Mouse (Mus musculus) layer of hippocampus, postnatal 10 days (tissue): Measurements from ENCODE around the gene Aldh3b2. TPM values are rescaled to one million over a fixed set of nuclear protein-coding genes. Genes with fewer than 3 reads are reported as not detected.

ENCODE experiments used
- DNase-seq, 2 experiments: peaks; one replicate each; pipeline ENCODE4 v3.0.0; 2021; ENCODE audit warnings: low spot score in 2 of 2
- long read RNA-seq: library from polyadenylated mRNA; stranded (forward); transcript quantifications from one replicate; pipeline ENCODE4 v2.0.0, GENCODE M21; 2023
- total RNA-seq, 2 experiments: library from RNA; stranded (reverse); gene quantifications; 2 replicates each; pipeline ENCODE4 v1.2.3; 2021

Aldh3b2 gene
- 1 to 10 TPM; 1.3 to 1.4 TPM for total RNA-seq
- long read RNA-seq, partial matches to known transcripts, result 3 of 3 reads
- long read RNA-seq, other reads (novel, unspliced or antisense), result 0 of 3 reads

- DNase-seq, result no peak
Observed at GRCm38 (mm10) chr19:3972229-3972628, at the start of gene Aldh3b2. Aldh3b2 (plus strand) TSS chr19:3972328.

DNA sequence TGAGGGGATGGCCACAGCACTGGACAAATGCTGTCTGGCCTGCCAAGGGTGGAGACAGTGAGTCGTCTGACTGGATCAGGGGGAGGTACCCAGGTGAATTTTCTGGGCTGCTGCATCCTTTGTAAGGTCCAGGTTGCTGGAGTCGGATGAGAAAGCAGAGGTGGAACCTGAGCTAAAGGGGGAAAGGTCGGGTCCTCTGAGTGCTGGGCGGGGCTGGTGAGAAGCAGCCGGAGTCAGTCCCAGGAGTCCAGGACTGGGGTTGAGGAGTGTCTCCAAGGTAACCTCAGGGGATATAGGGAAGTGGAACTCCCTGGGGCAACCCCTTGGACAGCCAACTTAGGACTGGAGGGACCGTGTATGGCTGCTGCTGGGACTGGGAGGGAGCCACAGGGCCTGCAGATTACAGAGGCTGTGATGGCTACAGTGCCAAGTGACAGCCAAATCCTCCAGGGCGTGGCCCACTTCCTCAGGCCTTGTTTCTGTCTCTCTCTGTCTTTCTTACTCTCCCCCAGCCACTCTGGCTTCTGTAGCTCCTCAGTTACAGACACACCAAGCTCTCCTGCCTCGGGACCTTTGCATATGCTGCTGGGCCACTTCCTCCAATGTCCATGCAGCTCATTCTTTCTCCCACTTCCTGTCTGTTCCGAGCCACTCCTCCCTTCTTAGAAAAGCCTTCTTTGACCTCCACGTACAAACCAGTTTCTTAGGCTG is 49.3 kb upstream of the Aldh3b2 start:
- DNase-seq, result no peak

DNA sequence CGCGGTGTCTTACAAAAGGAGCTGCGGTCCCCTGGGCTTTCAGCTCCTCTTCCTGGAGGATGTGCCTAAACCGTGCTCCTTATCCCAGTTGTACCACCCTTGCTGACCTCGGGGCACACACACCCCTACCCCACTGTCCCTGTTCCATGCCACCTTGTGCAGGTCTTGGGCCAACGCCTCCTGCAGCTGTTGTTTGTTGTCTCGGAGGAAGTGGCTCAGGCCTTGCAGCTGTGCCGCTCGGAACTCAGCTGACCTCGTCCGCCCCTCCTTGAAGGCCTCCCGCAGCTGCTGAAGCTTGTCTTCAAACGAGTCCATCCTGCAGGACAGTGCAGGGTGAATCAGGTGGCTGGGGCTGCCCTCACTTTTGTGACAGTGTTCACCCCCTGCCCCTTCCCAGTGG is 48.5 kb upstream of the Aldh3b2 start:
- no peak for DNase-seq

GRCm38 (mm10) chr19:3924190-3924589 is 47.9 kb upstream of the Aldh3b2 start:
- no peak for DNase-seq

DNA sequence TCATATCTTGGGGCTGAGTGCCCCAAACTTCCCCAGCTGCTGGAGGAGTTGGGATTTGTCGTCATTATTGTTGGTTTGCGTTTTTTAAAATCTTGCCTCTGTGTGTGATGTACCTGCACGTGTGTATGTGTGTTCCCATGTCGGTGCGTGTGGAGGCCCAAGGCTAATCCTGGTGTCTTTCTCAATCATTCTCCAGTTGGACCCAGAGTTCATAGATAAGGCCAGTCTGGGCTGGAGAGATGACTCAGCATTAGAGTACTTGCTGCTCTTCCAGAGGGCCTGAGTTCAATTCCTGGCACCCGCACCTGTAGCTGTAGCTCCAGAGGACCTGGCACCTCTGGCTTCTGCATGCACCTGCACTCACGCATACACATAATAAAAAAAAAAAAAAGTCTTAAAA is 47.3 kb upstream of the Aldh3b2 start:
- no peak for DNase-seq

- no peak for DNase-seq
Observed at GRCm38 (mm10) chr19:3925859-3926258, 46.3 kb upstream of the Aldh3b2 start.

DNA sequence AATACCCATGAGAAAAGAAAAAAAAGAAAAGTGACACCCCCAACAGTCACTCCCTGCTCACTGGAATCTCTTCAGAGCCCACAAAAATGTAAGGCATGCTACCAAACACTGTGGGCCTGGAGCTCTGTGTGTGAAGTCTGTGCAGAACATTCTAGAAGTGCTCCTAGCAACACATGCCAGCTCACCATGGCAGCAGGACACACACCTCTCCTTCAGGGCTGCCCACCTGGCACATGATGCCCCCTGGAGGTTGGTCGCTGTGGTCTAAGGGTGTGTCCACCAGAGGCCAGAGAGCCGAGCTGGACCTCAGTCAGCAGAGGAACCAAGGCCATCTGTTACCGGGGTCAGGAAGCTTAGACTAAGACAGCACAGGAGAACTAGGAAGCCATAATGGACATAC is 45.8 kb upstream of the Aldh3b2 start:
- DNase-seq, result no peak

DNA sequence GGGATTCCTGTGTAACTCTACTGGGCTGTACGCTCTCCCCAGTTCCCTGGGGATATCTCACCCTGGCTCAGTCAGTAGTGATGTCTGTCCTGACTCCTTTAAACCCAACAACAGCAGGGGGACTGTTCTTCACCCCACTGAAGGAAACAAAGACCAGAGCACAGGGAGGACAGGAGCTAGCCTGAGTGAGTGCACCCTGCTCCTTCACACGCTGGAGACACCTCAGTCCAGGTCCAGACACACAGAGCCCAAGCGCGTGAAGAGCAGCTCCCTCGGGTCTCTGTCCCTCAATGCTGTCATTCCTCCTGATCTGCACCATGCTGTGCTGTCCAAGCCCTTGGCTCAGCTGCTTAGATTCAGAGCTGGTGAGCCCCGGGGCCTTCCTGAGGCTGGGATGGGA is 45.4 kb upstream of the Aldh3b2 start:
- DNase-seq, result no peak

DNA sequence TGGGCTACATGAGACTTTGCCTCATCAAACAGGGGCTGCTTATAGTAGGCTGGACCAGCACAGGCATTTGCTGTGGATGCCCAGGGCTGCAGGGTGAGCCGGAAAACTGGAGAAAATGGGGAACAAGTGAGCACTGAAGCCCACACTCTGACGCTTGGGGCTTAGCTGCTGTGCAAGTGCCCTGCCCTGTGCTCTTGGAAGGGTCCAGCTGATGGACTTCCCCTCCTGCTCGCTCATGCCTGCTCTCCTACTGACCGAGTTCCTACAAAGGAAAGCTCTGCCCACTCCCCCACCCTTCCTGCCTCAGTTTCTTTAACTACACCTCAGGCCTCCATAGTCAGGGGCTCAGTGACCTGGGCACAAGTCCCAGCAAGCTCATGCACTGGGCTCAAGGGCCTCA is 44.1 kb upstream of the Aldh3b2 start:
- no peak for DNase-seq

GRCm38 (mm10) chr19:3928779-3929178 is 43.3 kb upstream of the Aldh3b2 start:
- no peak for DNase-seq

DNA sequence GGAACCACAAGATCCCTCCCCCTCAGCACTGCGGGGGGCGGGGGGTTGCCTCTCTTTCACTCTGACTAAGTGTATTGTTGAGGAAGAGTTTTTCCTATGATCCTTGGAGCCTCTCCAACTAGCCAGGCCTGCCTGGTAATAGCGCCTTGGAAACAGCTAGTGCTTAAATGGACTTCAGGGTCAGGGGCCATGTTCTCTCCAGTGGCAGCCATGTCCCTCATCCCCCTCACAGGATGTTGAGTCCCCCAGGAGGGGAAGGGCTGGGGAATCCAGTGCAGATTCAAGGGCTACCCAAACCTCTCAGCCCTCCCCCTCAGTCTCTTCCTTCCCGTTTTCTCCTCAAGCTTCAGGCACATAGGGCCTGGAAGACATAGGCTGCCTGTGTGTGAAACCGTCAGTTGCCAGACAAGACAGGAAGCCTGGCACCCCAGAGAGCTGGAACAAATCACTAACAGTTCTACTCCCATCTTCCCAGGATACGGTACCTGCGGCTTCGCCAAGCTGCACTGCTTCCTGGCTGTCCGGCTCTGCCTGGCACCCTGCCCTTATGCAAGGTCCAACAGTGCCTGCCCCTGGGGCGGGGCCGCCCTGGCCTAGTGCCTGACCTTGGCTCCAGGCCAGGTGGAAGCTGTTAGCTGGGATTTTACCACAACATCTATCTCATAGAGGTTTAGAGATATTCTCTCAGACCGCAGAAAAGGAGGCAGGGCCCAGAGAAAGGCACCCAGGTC is 42.8 kb upstream of the Aldh3b2 start, which contains the start of gene Aldh3b1:
Gene Aldh3b1, minus strand, starts transcription at position 598 of the 731 bp plus-strand sequence.
- DNase-seq, result peak; percentile 74 to 80

GRCm38 (mm10) chr19:3930262-3931057 is 41.7 kb upstream of the Aldh3b2 start:
- no peak for DNase-seq

GRCm38 (mm10) chr19:3931716-3932115 is 40.4 kb upstream of the Aldh3b2 start:
- no peak for DNase-seq

- peak in 1 of 2 experiments; percentile 44 for DNase-seq
Observed at GRCm38 (mm10) chr19:3935032-3935895, 36.9 kb upstream of the Aldh3b2 start, which contains the start of gene Unc93b1. Unc93b1 (plus strand) TSS chr19:3935186.

DNA sequence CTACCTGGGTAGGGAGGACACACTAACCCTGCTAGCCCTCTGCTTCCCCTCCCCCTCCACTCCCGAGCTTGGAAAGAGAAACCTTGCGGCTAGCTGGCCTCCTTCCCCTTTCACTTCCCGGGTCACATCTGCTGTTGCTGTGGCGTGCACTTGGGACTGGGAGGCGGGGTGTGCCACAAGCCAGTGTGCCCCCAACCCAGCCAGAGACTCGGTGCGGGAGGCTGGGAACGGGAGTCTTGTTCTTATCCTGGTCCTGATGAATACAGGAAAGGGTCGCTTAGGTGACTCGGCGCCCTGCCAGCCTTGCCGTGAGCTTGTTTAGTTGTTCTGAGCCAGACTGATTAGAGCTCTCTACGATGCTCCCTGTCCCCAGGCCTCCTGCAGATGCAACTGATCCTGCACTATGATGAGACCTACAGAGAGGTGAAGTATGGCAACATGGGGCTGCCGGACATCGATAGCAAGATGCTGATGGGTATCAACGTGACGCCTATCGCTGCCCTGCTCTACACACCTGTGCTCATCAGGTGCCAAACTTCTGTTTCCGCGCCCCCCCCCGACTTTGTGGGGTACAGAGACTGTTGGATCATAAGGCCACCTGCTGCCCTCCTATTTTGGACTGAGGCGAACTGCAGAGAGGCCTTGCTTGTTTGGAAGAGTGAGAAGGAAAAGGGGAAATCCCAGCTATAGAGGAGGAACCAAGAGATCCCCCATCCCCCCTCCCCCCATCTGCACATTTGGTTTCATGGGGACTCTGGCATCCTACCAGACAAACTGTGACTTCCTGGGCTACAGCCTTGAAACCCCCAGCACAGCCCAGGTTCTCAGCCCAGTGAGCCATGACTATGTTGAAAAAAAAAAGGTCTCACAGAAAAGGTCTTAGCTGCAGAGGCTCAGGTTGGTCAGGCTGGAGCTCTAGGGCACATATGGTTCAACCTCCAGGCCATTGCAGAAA is 36.0 kb upstream of the Aldh3b2 start:
- DNase-seq, result peak in 1 of 2 experiments; percentile 56

DNA sequence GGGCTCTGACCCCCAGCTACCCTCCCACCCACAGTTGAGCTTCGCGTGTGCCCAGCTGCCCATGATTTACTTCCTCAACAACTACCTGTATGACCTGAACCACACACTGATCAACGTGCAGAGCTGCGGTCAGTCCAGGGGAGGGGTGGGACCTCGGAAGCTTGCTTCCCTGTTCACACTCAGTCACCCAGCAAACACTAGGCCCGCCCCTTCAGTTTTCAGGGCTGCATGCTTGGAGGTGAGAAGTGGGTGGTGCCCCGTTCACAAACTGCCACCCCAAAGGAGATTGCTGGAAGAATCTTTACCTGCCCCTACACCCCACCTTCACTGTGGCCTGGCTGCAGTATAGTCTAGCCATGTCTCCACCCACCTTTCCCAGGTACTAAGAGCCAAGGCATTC is 29.8 kb upstream of the Aldh3b2 start:
- no peak for DNase-seq

DNA sequence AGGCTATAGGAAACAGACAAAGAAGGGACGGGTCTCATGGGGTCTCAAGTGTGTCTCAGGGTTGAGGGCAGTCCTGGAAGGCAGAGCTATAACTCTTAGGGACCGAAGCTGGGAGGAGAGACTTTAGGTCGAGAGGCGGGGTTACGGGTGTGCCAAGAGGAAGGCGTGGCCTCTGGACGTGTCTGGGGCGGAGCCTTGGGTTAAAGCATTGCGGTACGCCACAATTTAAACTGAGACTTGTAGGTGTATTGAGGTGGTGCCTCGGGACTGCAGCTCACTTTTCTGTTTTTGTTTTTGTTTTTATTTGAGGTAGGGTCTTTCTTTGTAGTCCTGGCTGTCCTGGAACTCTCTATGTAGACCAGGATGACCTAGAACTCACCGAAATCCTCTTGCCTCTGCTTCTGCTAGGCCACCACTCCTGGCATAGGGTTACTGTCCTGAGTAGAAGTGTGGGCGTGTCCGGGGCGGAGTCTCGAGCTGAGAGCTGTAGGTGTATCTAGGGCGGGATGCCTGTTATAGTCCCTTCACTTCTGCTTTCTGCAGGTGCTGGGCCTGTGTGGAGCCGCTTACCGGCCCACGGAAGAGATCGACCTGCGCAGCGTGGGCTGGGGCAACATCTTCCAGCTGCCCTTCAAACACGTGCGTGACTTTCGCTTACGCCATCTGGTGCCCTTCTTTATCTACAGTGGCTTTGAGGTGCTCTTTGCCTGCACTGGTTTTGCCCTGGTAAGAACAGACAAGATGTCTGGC is 29.0 kb upstream of the Aldh3b2 start:
- DNase-seq, result no peak

DNA sequence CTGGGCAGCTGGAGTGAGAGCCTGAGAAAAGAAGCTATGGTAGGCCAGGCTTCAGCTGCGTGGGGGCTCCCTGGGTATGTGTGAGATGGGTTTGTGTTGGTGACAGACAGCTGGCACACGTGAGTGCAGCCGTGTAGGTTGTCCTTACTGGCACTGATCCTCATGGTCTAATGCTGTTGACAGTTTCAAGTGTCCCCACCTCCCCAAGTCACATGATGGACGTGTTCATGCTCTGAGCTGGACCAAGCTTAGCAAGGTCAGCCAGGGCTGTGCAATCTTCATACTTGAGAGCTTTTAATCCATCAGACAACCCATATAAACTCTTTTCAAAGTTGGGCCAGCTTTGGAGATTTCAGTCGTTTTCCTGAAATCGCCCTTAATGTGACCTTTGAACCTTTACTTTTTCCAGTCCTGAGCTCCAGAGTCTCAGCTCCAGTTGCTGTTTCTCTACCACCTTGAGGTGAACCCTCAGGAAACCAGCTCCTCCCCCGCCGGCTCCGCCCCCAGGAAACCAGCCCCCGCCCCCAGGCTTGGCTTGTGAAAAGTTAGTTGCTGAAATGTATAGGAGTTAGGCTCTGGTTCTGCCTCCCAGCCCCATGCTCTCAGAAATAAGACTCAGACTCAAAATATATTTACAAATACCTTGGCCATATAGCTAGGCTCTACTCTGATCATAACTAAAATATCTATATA is 26.1 kb upstream of the Aldh3b2 start:
- no peak for DNase-seq
